Mouse (Mus musculus): ENCODE data around the gene Pdzd2. TPM values are rescaled to one million over a fixed set of nuclear protein-coding genes. Genes with fewer than 3 reads are reported as not detected.

The Pdzd2 gene
- polyA plus RNA-seq, 1 experiment from 2014 or later: 3.4 TPM

- no peak overlapping the region for H3K27ac ChIP-seq (replicated peaks; ENCODE audit: low read depth, low read length)
- no peak for ATAC-seq (replicated peaks; ENCODE audit: insufficient number of reproducible peaks, low FRiP score, low TSS enrichment, low read depth)
- WGBS: 78% methylated on average over 8 of the region's 8 CpGs
Measured at GRCm38 (mm10) chr15:12435910-12436309, 303.8 kb downstream of the Pdzd2 start.

GRCm38 (mm10) chr15:12433893-12434599, 305.7 kb downstream of the Pdzd2 start:
- no peak for ATAC-seq (replicated peaks; ENCODE audit: insufficient number of reproducible peaks, low FRiP score, low TSS enrichment, low read depth)
- Histone ChIP-seq H3K4me2 (ENCODE audit: low read depth, low read length) (no peak overlapping the region), H3K27me3 (ENCODE audit: control insufficient read depth, insufficient read depth, low read length) (no peaks in the 10 kb centered on the region), H3K4me3 (ENCODE audit: low read depth, low read length) (no peak overlapping the region), H3K27ac (replicated peaks; ENCODE audit: low read depth, low read length) (no peak overlapping the region), H3K9ac (replicated peaks; ENCODE audit: low read length) (no peak overlapping the region), H3K4me1 (ENCODE audit: control insufficient read depth, insufficient read depth, low read length) (no peaks in the 10 kb centered on the region), H3K9me3 (replicated peaks; ENCODE audit: control insufficient read depth, low read length) (no peaks in the 10 kb centered on the region), H3K36me3 (replicated peaks; ENCODE audit: control insufficient read depth, insufficient read depth, low read depth, low read length) (no peaks in the 10 kb centered on the region)
- WGBS: 70% methylated on average over 19 of the region's 19 CpGs
- DNase-seq (ENCODE audit: low spot score): no peak

More at GRCm38 (mm10) chr15:12435910-12436309, 303.8 kb downstream of the Pdzd2 start:
- no peaks in the 10 kb centered on the region for H3K27me3 ChIP-seq (ENCODE audit: control insufficient read depth, insufficient read depth, low read length)
- no peak overlapping the region for H3K9ac ChIP-seq (replicated peaks; ENCODE audit: low read length)
- H3K4me3 ChIP-seq (ENCODE audit: low read depth, low read length): no peak overlapping the region
- no peak overlapping the region for H3K4me2 ChIP-seq (ENCODE audit: low read depth, low read length)
- no peaks in the 10 kb centered on the region for H3K36me3 ChIP-seq (replicated peaks; ENCODE audit: control insufficient read depth, insufficient read depth, low read depth, low read length)
- H3K4me1 ChIP-seq (ENCODE audit: control insufficient read depth, insufficient read depth, low read length): no peaks in the 10 kb centered on the region
- no peak for DNase-seq (ENCODE audit: low spot score)
- H3K9me3 ChIP-seq (replicated peaks; ENCODE audit: control insufficient read depth, low read length): no peaks in the 10 kb centered on the region

- DNase-seq (ENCODE audit: low spot score): no peak
- H3K4me1 ChIP-seq (ENCODE audit: control insufficient read depth, insufficient read depth, low read length): no peaks in the 10 kb centered on the region
- H3K36me3 ChIP-seq (replicated peaks; ENCODE audit: control insufficient read depth, insufficient read depth, low read depth, low read length): no peaks in the 10 kb centered on the region
- H3K27ac ChIP-seq (replicated peaks; ENCODE audit: low read depth, low read length): no peak overlapping the region
- no peak overlapping the region for H3K9ac ChIP-seq (replicated peaks; ENCODE audit: low read length)
- H3K4me3 ChIP-seq (ENCODE audit: low read depth, low read length): no peak overlapping the region
- ATAC-seq (replicated peaks; ENCODE audit: insufficient number of reproducible peaks, low FRiP score, low TSS enrichment, low read depth): no peak
- no peak overlapping the region for H3K4me2 ChIP-seq (ENCODE audit: low read depth, low read length)
- no peaks in the 10 kb centered on the region for H3K9me3 ChIP-seq (replicated peaks; ENCODE audit: control insufficient read depth, low read length)
- H3K27me3 ChIP-seq (ENCODE audit: control insufficient read depth, insufficient read depth, low read length): no peaks in the 10 kb centered on the region
Measured at GRCm38 (mm10) chr15:12432879-12433278, 306.8 kb downstream of the Pdzd2 start.

- Histone ChIP-seq H3K4me3 (ENCODE audit: low read depth, low read length) (no peak overlapping the region), H3K27me3 (ENCODE audit: control insufficient read depth, insufficient read depth, low read length) (no peaks in the 10 kb centered on the region), H3K36me3 (replicated peaks; ENCODE audit: control insufficient read depth, insufficient read depth, low read depth, low read length) (no peaks in the 10 kb centered on the region), H3K4me2 (ENCODE audit: low read depth, low read length) (no peak overlapping the region), H3K9ac (replicated peaks; ENCODE audit: low read length) (no peak overlapping the region), H3K9me3 (replicated peaks; ENCODE audit: control insufficient read depth, low read length) (no peaks in the 10 kb centered on the region), H3K4me1 (ENCODE audit: control insufficient read depth, insufficient read depth, low read length) (no peaks in the 10 kb centered on the region), H3K27ac (replicated peaks; ENCODE audit: low read depth, low read length) (no peak overlapping the region)
- WGBS: 67% methylated on average over 1 of the region's 1 CpGs
- DNase-seq (ENCODE audit: low spot score): peak; percentile 30
- no peak for ATAC-seq (replicated peaks; ENCODE audit: insufficient number of reproducible peaks, low FRiP score, low TSS enrichment, low read depth)
Measured at GRCm38 (mm10) chr15:12432320-12432719, 307.4 kb downstream of the Pdzd2 start.

GRCm38 (mm10) chr15:12431684-12432083, 308.0 kb downstream of the Pdzd2 start:
- H3K27ac ChIP-seq (replicated peaks; ENCODE audit: low read depth, low read length): no peak overlapping the region
- 70% methylated on average over 7 of the region's 7 CpGs for WGBS

GRCm38 (mm10) chr15:12431188-12431587, 308.5 kb downstream of the Pdzd2 start:
- no peak for ATAC-seq (replicated peaks; ENCODE audit: insufficient number of reproducible peaks, low FRiP score, low TSS enrichment, low read depth)
- H3K4me1 ChIP-seq (ENCODE audit: control insufficient read depth, insufficient read depth, low read length): no peaks in the 10 kb centered on the region

More at GRCm38 (mm10) chr15:12431684-12432083, 308.0 kb downstream of the Pdzd2 start:
- Histone ChIP-seq H3K4me3 (ENCODE audit: low read depth, low read length) (no peak overlapping the region), H3K9ac (replicated peaks; ENCODE audit: low read length) (no peak overlapping the region), H3K4me1 (ENCODE audit: control insufficient read depth, insufficient read depth, low read length) (no peaks in the 10 kb centered on the region), H3K9me3 (replicated peaks; ENCODE audit: control insufficient read depth, low read length) (no peaks in the 10 kb centered on the region), H3K4me2 (ENCODE audit: low read depth, low read length) (no peak overlapping the region), H3K27me3 (ENCODE audit: control insufficient read depth, insufficient read depth, low read length) (no peaks in the 10 kb centered on the region), H3K36me3 (replicated peaks; ENCODE audit: control insufficient read depth, insufficient read depth, low read depth, low read length) (no peaks in the 10 kb centered on the region)
- no peak for ATAC-seq (replicated peaks; ENCODE audit: insufficient number of reproducible peaks, low FRiP score, low TSS enrichment, low read depth)
- no peak for DNase-seq (ENCODE audit: low spot score)

GRCm38 (mm10) chr15:12430670-12431069, 309.1 kb downstream of the Pdzd2 start:
- Histone ChIP-seq H3K27me3 (ENCODE audit: control insufficient read depth, insufficient read depth, low read length) (no peaks in the 10 kb centered on the region), H3K27ac (replicated peaks; ENCODE audit: low read depth, low read length) (no peak overlapping the region), H3K4me2 (ENCODE audit: low read depth, low read length) (no peak overlapping the region), H3K36me3 (replicated peaks; ENCODE audit: control insufficient read depth, insufficient read depth, low read depth, low read length) (no peaks in the 10 kb centered on the region), H3K4me1 (ENCODE audit: control insufficient read depth, insufficient read depth, low read length) (no peaks in the 10 kb centered on the region), H3K9ac (replicated peaks; ENCODE audit: low read length) (no peak overlapping the region), H3K9me3 (replicated peaks; ENCODE audit: control insufficient read depth, low read length) (no peaks in the 10 kb centered on the region), H3K4me3 (ENCODE audit: low read depth, low read length) (no peak overlapping the region)
- no peak for ATAC-seq (replicated peaks; ENCODE audit: insufficient number of reproducible peaks, low FRiP score, low TSS enrichment, low read depth)
- 30% methylated on average over 4 of the region's 4 CpGs for WGBS
- no peak for DNase-seq (ENCODE audit: low spot score)

More at GRCm38 (mm10) chr15:12431188-12431587, 308.5 kb downstream of the Pdzd2 start:
- H3K9ac ChIP-seq (replicated peaks; ENCODE audit: low read length): no peak overlapping the region
- H3K27ac ChIP-seq (replicated peaks; ENCODE audit: low read depth, low read length): no peak overlapping the region
- H3K27me3 ChIP-seq (ENCODE audit: control insufficient read depth, insufficient read depth, low read length): no peaks in the 10 kb centered on the region
- no peaks in the 10 kb centered on the region for H3K9me3 ChIP-seq (replicated peaks; ENCODE audit: control insufficient read depth, low read length)
- WGBS: 91% methylated on average over 3 of the region's 3 CpGs
- H3K4me3 ChIP-seq (ENCODE audit: low read depth, low read length): no peak overlapping the region
- H3K36me3 ChIP-seq (replicated peaks; ENCODE audit: control insufficient read depth, insufficient read depth, low read depth, low read length): no peaks in the 10 kb centered on the region
- no peak for DNase-seq (ENCODE audit: low spot score)
- no peak overlapping the region for H3K4me2 ChIP-seq (ENCODE audit: low read depth, low read length)

- Histone ChIP-seq H3K27me3 (ENCODE audit: control insufficient read depth, insufficient read depth, low read length) (no peaks in the 10 kb centered on the region), H3K9me3 (replicated peaks; ENCODE audit: control insufficient read depth, low read length) (no peaks in the 10 kb centered on the region), H3K4me1 (ENCODE audit: control insufficient read depth, insufficient read depth, low read length) (no peaks in the 10 kb centered on the region), H3K4me2 (ENCODE audit: low read depth, low read length) (no peak overlapping the region), H3K4me3 (ENCODE audit: low read depth, low read length) (no peak overlapping the region), H3K27ac (replicated peaks; ENCODE audit: low read depth, low read length) (no peak overlapping the region), H3K36me3 (replicated peaks; ENCODE audit: control insufficient read depth, insufficient read depth, low read depth, low read length) (no peaks in the 10 kb centered on the region), H3K9ac (replicated peaks; ENCODE audit: low read length) (no peak overlapping the region)
- DNase-seq (ENCODE audit: low spot score): no peak
- 66% methylated on average over 7 of the region's 7 CpGs for WGBS
- ATAC-seq (replicated peaks; ENCODE audit: insufficient number of reproducible peaks, low FRiP score, low TSS enrichment, low read depth): no peak
Measured at GRCm38 (mm10) chr15:12429572-12430431, 309.9 kb downstream of the Pdzd2 start.

Measured in embryonic facial prominence, embryonic 11.5 days (tissue).